25 mouse cellular contexts compared by ENCODE assay signal in the genomic region with DNA sequence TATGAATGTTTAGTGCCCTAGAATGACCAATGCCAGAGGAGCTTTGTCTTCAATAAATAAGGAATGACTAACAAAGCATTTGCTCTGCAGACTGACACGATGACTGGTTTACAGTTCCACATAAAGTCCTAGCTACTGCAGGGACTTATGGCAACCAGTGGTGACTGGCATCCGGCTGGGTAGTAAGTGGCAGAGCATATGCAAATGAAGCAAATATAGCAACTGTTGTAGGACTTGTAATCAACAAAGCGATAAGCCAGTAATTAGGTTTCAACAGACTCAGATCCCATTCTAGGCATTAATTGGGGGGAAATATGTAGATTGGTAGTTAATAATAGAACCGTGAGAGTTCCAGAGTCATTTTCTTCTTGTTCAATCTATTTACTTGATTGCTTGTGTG.
A peak's percentile ranks its signal among the peaks of the same experiment; 100 is the strongest.
DNase-seq lines count a peak whose midpoint lies in the region; ATAC-seq and TF ChIP-seq lines count a peak whose summit lies in the region.
"Had no signal": no experiment of that assay in that cellular context is flagged by ENCODE, and none has a peak within 500 bp of the region (broad histone marks: within the 10 kb centered on the region; RNA-seq: fewer than 3 reads in every experiment).

No protein-coding gene starts in this region.

- TF ChIP-seq CTCF in brain, embryonic 14.5 days (IDR thresholded peaks at IDR 0.05; ENCODE audit: borderline replicate concordance, extremely low read depth, insufficient read depth, insufficient read length), result no peak

- no peak for DNase-seq in forebrain, embryonic 11.5 days (ENCODE audit: low spot score)
- peak; percentile 37 for DNase-seq in midbrain, embryonic 11.5 days (ENCODE audit: low spot score, missing footprints)
- no peak for DNase-seq in midbrain, embryonic 14.5 days
- peak; percentile 36 for DNase-seq in brain, embryonic 14.5 days (ENCODE audit: low read depth)
- DNase-seq: adrenal gland, adult 8-10 months; adrenal gland, postnatal 14 days; adrenal gland, postnatal 36 days; B cell, adult 2 months; cerebellum, adult 11 months; cerebellum, adult 8-10 months; cerebellum, adult 9-11 months; cerebellum, postnatal 14 days; cerebellum, postnatal 36 days; embryo, embryonic 11 days had no signal

- peak; percentile 69; the same call in 1 of the 2 replicates for ATAC-seq in forebrain, embryonic 13.5 days
- ATAC-seq in forebrain, embryonic 11.5 days (replicated peaks; ENCODE audit: low FRiP score), result no peak
- no peak for ATAC-seq in midbrain, embryonic 11.5 days (ENCODE audit: low FRiP score)
- no peak for ATAC-seq in midbrain, embryonic 14.5 days (ENCODE audit: low FRiP score, low TSS enrichment)
- ATAC-seq: activated CD4-positive, CD25-positive, alpha-beta regulatory T cell, adult 4 months; CD4-positive, CD25-positive, alpha-beta regulatory T cell, adult 4 months; forebrain, embryonic 16.5 days; Patski had no signal

- H3K36me3 ChIP-seq in forebrain, embryonic 13.5 days (ENCODE audit: poor library complexity, severe bottlenecking), result no peaks in the 10 kb centered on the region
- no peaks in the 10 kb centered on the region for H3K36me3 ChIP-seq in forebrain, embryonic 11.5 days (ENCODE audit: control insufficient read depth, insufficient read depth, low read length)
- H3K36me3 ChIP-seq in midbrain, embryonic 11.5 days (ENCODE audit: control insufficient read depth, insufficient read depth, low read length), result no peaks in the 10 kb centered on the region
- no peaks in the 10 kb centered on the region for H3K36me3 ChIP-seq in midbrain, embryonic 14.5 days (ENCODE audit: control insufficient read depth, insufficient read depth, low read length)
- H3K36me3 ChIP-seq: embryonic facial prominence, embryonic 13.5 days; embryonic facial prominence, embryonic 15.5 days; forebrain, embryonic 12.5 days; G1E had no signal

- H3K4me1 ChIP-seq in forebrain, embryonic 13.5 days, result no peaks in the 10 kb centered on the region
- no peaks in the 10 kb centered on the region for H3K4me1 ChIP-seq in forebrain, embryonic 11.5 days (replicated peaks; ENCODE audit: control insufficient read depth, insufficient read depth, low read length)
- no peaks in the 10 kb centered on the region for H3K4me1 ChIP-seq in midbrain, embryonic 11.5 days (ENCODE audit: control insufficient read depth, insufficient read depth, low read length)
- no peaks in the 10 kb centered on the region for H3K4me1 ChIP-seq in midbrain, embryonic 14.5 days (ENCODE audit: control insufficient read depth, insufficient read depth, low read length)
- H3K4me1 ChIP-seq: embryonic facial prominence, embryonic 13.5 days; embryonic facial prominence, embryonic 15.5 days; forebrain, embryonic 12.5 days had no signal

- no peaks in the 10 kb centered on the region for H3K9me3 ChIP-seq in forebrain, embryonic 13.5 days (replicated peaks)
- no peaks in the 10 kb centered on the region for H3K9me3 ChIP-seq in forebrain, embryonic 11.5 days (ENCODE audit: control insufficient read depth, low read length)
- H3K9me3 ChIP-seq in midbrain, embryonic 11.5 days (ENCODE audit: control insufficient read depth, low read length), result no peaks in the 10 kb centered on the region
- H3K9me3 ChIP-seq in midbrain, embryonic 14.5 days (ENCODE audit: control insufficient read depth, low read length), result no peaks in the 10 kb centered on the region
- H3K9me3 ChIP-seq: embryonic facial prominence, embryonic 13.5 days; embryonic facial prominence, embryonic 15.5 days; forebrain, embryonic 12.5 days had no signal

- H3K27ac ChIP-seq in forebrain, embryonic 13.5 days, result no peak overlapping the region
- no peak overlapping the region for H3K27ac ChIP-seq in forebrain, embryonic 11.5 days (ENCODE audit: low read depth, low read length)
- H3K27ac ChIP-seq in midbrain, embryonic 11.5 days (ENCODE audit: low read depth, low read length), result no peak overlapping the region
- no peak overlapping the region for H3K27ac ChIP-seq in midbrain, embryonic 14.5 days (replicated peaks; ENCODE audit: low read depth, low read length)
- H3K27ac ChIP-seq: embryonic facial prominence, embryonic 13.5 days; embryonic facial prominence, embryonic 15.5 days; forebrain, embryonic 12.5 days had no signal

- 64% methylated on average over 4 of the region's 4 CpGs for WGBS in forebrain, embryonic 13.5 days
- 83% methylated on average over 4 of the region's 4 CpGs for WGBS in forebrain, embryonic 11.5 days
- 96% methylated on average over 4 of the region's 4 CpGs for WGBS in midbrain, embryonic 11.5 days
- WGBS in midbrain, embryonic 14.5 days, result 88% methylated on average over 4 of the region's 4 CpGs

- no peak overlapping the region for H3K4me3 ChIP-seq in forebrain, embryonic 13.5 days
- no peak overlapping the region for H3K4me3 ChIP-seq in forebrain, embryonic 11.5 days (ENCODE audit: low read depth, low read length)
- H3K4me3 ChIP-seq in midbrain, embryonic 11.5 days (ENCODE audit: low read depth, low read length), result no peak overlapping the region
- H3K4me3 ChIP-seq in midbrain, embryonic 14.5 days (replicated peaks; ENCODE audit: low read depth, low read length), result no peak overlapping the region
- H3K4me3 ChIP-seq: embryonic facial prominence, embryonic 13.5 days; embryonic facial prominence, embryonic 15.5 days; erythroblast, embryonic 14.5 days; forebrain, embryonic 12.5 days had no signal

- no peaks in the 10 kb centered on the region for H3K27me3 ChIP-seq in forebrain, embryonic 13.5 days
- no peaks in the 10 kb centered on the region for H3K27me3 ChIP-seq in forebrain, embryonic 11.5 days (ENCODE audit: control insufficient read depth, insufficient read depth, low read length)
- H3K27me3 ChIP-seq in midbrain, embryonic 11.5 days (ENCODE audit: control insufficient read depth, insufficient read depth, low read length), result no peaks in the 10 kb centered on the region
- no peaks in the 10 kb centered on the region for H3K27me3 ChIP-seq in midbrain, embryonic 14.5 days (ENCODE audit: control insufficient read depth, insufficient read depth, low read length)
- H3K27me3 ChIP-seq: CH12.LX; embryonic facial prominence, embryonic 13.5 days; embryonic facial prominence, embryonic 15.5 days; forebrain, embryonic 12.5 days; Patski had no signal

- TF ChIP-seq POLR2A in brain, embryonic 14.5 days (IDR thresholded peaks at IDR 0.05; ENCODE audit: borderline replicate concordance, extremely low read depth, insufficient read depth, insufficient read length, poor library complexity, severe bottlenecking), result no peak

- no peak overlapping the region for H3K4me2 ChIP-seq in forebrain, embryonic 13.5 days
- no peak overlapping the region for H3K4me2 ChIP-seq in forebrain, embryonic 11.5 days (ENCODE audit: low read depth, low read length, severe bottlenecking)
- no peak overlapping the region for H3K4me2 ChIP-seq in midbrain, embryonic 11.5 days
- no peak overlapping the region for H3K4me2 ChIP-seq in midbrain, embryonic 14.5 days (ENCODE audit: low read length)
- H3K4me2 ChIP-seq: embryonic facial prominence, embryonic 13.5 days; embryonic facial prominence, embryonic 15.5 days; forebrain, embryonic 12.5 days had no signal

- H3K9ac ChIP-seq in forebrain, embryonic 13.5 days, result no peak overlapping the region
- no peak overlapping the region for H3K9ac ChIP-seq in forebrain, embryonic 11.5 days (ENCODE audit: low read length)
- H3K9ac ChIP-seq in midbrain, embryonic 11.5 days (ENCODE audit: low read length), result no peak overlapping the region
- H3K9ac ChIP-seq in midbrain, embryonic 14.5 days (replicated peaks; ENCODE audit: low read length), result no peak overlapping the region
- H3K9ac ChIP-seq: embryonic facial prominence, embryonic 13.5 days; embryonic facial prominence, embryonic 15.5 days; forebrain, embryonic 12.5 days had no signal

Comparison
In these comparisons a context has a peak if more than half of its experiments do, and no peak if none do; other contexts are left out.
1. DNase-seq: peak in midbrain, embryonic 11.5 days (single experiment) and brain, embryonic 14.5 days (single experiment); none in forebrain, embryonic 11.5 days (single experiment) and midbrain, embryonic 14.5 days (single experiment).